In the genomic region with DNA sequence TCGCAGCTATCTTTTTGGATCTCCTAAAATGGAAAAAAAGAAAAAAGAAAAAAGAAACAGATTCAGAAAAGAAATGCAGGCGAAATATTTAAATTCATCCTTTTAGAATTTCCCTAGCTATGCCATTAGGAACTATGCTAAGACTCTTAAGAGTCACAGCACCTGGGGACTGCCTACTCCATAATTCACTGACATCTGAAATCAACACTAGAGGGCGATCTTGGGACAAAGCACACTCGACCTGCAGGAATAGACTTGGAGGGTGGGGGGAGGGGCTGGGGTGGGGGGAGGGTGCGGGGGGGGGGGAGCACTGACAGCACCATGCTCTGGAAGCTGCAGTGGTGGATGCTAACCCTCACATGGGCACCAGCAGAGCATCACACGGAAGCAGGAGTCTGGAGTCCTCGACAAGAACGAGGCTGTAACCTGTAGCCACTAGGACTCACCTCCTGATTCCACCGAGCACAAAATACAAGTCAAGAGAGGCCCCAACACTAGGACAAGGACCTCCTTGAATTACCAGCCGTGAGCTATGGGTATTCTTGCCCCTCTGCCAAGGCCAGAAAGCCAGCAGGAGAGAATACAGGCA, we compare ENCODE assay signal across 10 mouse cellular contexts. TPM values are rescaled to one million over a fixed set of nuclear protein-coding genes. Genes with fewer than 3 reads are reported as not detected.
DNase-seq lines count a peak whose midpoint lies in the region; ATAC-seq lines count a peak whose summit lies in the region.
"Had no signal": no experiment of that assay in that cellular context is flagged by ENCODE, and none has a peak within 500 bp of the region (broad histone marks: within the 10 kb centered on the region; RNA-seq: fewer than 3 reads in every experiment).

No protein-coding gene starts in this region.

- no peaks in the 10 kb centered on the region for H3K4me1 ChIP-seq in liver, embryonic 11.5 days (replicated peaks; ENCODE audit: control insufficient read depth, insufficient read depth, low read length)
- H3K4me1 ChIP-seq: heart, embryonic 10.5 days had no signal

- peak; percentile 22 to 61 for DNase-seq in cerebellum, postnatal 10 days
- DNase-seq in cerebellum, adult 8-10 months = no peak
- DNase-seq in liver, embryonic 11.5 days (ENCODE audit: low spot score) = no peak
- no peak for DNase-seq in liver
- peak; percentile 61 for DNase-seq in embryo, embryonic 10 days (ENCODE audit: low spot score)
- peak; percentile 37 for DNase-seq in mesoderm, embryonic 11.5 days (ENCODE audit: low read depth, low spot score)
- DNase-seq in T-cell, adult 2 months (ENCODE audit: low spot score) = no peak
- no peak for DNase-seq in cerebellum, postnatal 25 days

- no peaks in the 10 kb centered on the region for H3K27me3 ChIP-seq in liver, embryonic 11.5 days (replicated peaks; ENCODE audit: control insufficient read depth, insufficient read depth, low read length)

- no peak overlapping the region for H3K27ac ChIP-seq in liver, embryonic 11.5 days (ENCODE audit: low read depth, low read length)
- H3K27ac ChIP-seq: heart, embryonic 10.5 days; macrophage had no signal

- no peaks in the 10 kb centered on the region for H3K9me3 ChIP-seq in liver, embryonic 11.5 days (ENCODE audit: control insufficient read depth, low read length)
- H3K9me3 ChIP-seq: heart, embryonic 10.5 days had no signal

- H3K4me2 ChIP-seq in liver, embryonic 11.5 days = no peak overlapping the region

- H3K36me3 ChIP-seq in liver, embryonic 11.5 days (ENCODE audit: control insufficient read depth, insufficient read depth, low read length) = no peaks in the 10 kb centered on the region

- ATAC-seq in liver, embryonic 11.5 days (replicated peaks; ENCODE audit: low FRiP score) = 0 out of 2 replicates have a peak, but pooled peaks have one; percentile 39

- H3K9ac ChIP-seq in liver, embryonic 11.5 days (ENCODE audit: low read depth, low read length) = no peak overlapping the region

- WGBS in liver, embryonic 11.5 days = 40% methylated on average over 10 of the region's 10 CpGs

- no peak overlapping the region for H3K4me3 ChIP-seq in liver, embryonic 11.5 days (ENCODE audit: low read depth, low read length)
- H3K4me3 ChIP-seq: heart, embryonic 10.5 days had no signal

RNA-seq across cellular contexts. Expression of gene Itga2, which starts 49.0 kb away (rescaled TPM):
- polyA plus RNA-seq in liver, embryonic 11.5 days (2014; fragmentation: Nextera tagmentation; extraction: Ambion mirVana) = 1.3 TPM in 2 replicates

Comparison
In these comparisons a context has a peak if more than half of its experiments do, and no peak if none do; other contexts are left out.
1. DNase-seq: peak in cerebellum, postnatal 10 days (2 of 2), embryo, embryonic 10 days (single experiment) and mesoderm, embryonic 11.5 days (single experiment); none in cerebellum, adult 8-10 months (single experiment), liver, embryonic 11.5 days (single experiment), liver (single experiment), T-cell, adult 2 months (single experiment) and cerebellum, postnatal 25 days (0 of 2).